Mouse (Mus musculus) midbrain, embryonic 12.5 days (tissue): ENCODE measurements around the gene Mtus2. TPM values are rescaled to one million over a fixed set of nuclear protein-coding genes. Genes with fewer than 3 reads are reported as not detected.

Source experiments
- ATAC-seq: fragments of 200-750 bp; cut with Nextera tagmentation; 2 replicates; pipeline ENCODE4 v1.8.0; 2017; ENCODE audit warnings: low read depth, moderate TSS enrichment, moderate library complexity; ENCODE audit not compliant: low FRiP score
- H3K27ac ChIP-seq: fragments of 300-500 bp; sonication (generic); replicated peaks from 2 replicates; pipeline ENCODE4 v1.5.1; 2016; ENCODE audit warnings: mild to moderate bottlenecking
- H3K27me3 ChIP-seq: fragments of 300-500 bp; sonication (generic); 2 replicates; pipeline ENCODE4 v1.6.1; 2016; ENCODE audit warnings: mild to moderate bottlenecking
- H3K36me3 ChIP-seq: fragments of 300-500 bp; sonication (generic); 2 replicates; pipeline ENCODE4 v1.6.1; 2016
- H3K4me1 ChIP-seq: fragments of 300-500 bp; sonication (generic); 2 replicates; pipeline ENCODE4 v1.6.1; 2016
- H3K4me2 ChIP-seq: fragments of 300-500 bp; sonication (generic); replicated peaks from 2 replicates; pipeline ENCODE4 v1.6.1; 2016; ENCODE audit warnings: mild to moderate bottlenecking, moderate library complexity
- H3K4me3 ChIP-seq: fragments of 300-500 bp; sonication (generic); 2 replicates; pipeline ENCODE4 v1.5.1; 2016; ENCODE audit warnings: mild to moderate bottlenecking
- H3K9ac ChIP-seq: fragments of 300-500 bp; sonication (generic); replicated peaks from 2 replicates; pipeline ENCODE4 v1.6.1; 2016; ENCODE audit warnings: mild to moderate bottlenecking, moderate library complexity
- H3K9me3 ChIP-seq: fragments of 300-500 bp; sonication (generic); 2 replicates; pipeline ENCODE4 v1.6.1; 2016; ENCODE audit warnings: mild to moderate bottlenecking
- WGBS: fragments of 180-500 bp; shearing (Covaris S2); methylation state at CpG from one replicate; pipeline ENCODE4 v1.1.7; 2016; 5-methylcytosine and 5-hydroxymethylcytosine counted together
- polyA plus RNA-seq: library from polyadenylated mRNA; unstranded; fragments of >200 nt; fragmentation: Nextera tagmentation; extraction: Ambion mirVana; gene quantifications from 2 replicates; pipeline ENCODE4 v1.2.1, GENCODE M21; 2016

Mtus2 gene
- polyA plus RNA-seq, 1 experiment from 2014 or later = 25.4 TPM

GRCm38 (mm10) chr5:148057433-148057832 is 100.3 kb downstream of the Mtus2 start:
- H3K36me3 ChIP-seq = no peaks in the 10 kb centered on the region
- no peak overlapping the region for H3K27ac ChIP-seq
- 0 out of 2 replicates have a peak, but pooled peaks cover 3% of the 10 kb centered on the region for H3K9me3 ChIP-seq
- no peaks in the 10 kb centered on the region for H3K4me1 ChIP-seq
- WGBS = 86% methylated on average over 3 of the region's 3 CpGs
- no peak overlapping the region for H3K4me3 ChIP-seq
- H3K4me2 ChIP-seq = no peak overlapping the region
- H3K9ac ChIP-seq = no peak overlapping the region
- no peak for ATAC-seq
- no peaks in the 10 kb centered on the region for H3K27me3 ChIP-seq

- Histone ChIP-seq H3K4me1 (no peaks in the 10 kb centered on the region), H3K36me3 (no peaks in the 10 kb centered on the region), H3K27me3 (no peaks in the 10 kb centered on the region), H3K4me3 (no peak overlapping the region), H3K27ac (no peak overlapping the region), H3K9me3 (0 out of 2 replicates have a peak, but pooled peaks cover 3% of the 10 kb centered on the region), H3K4me2 (no peak overlapping the region), H3K9ac (no peak overlapping the region)
- 70% methylated on average over 3 of the region's 3 CpGs for WGBS
- ATAC-seq = no peak
Measured at GRCm38 (mm10) chr5:148059339-148059738, 102.2 kb downstream of the Mtus2 start.

GRCm38 (mm10) chr5:148061869-148062268 is 104.7 kb downstream of the Mtus2 start:
- WGBS = 88% methylated on average over 4 of the region's 4 CpGs
- no peaks in the 10 kb centered on the region for H3K27me3 ChIP-seq
- no peak overlapping the region for H3K9ac ChIP-seq
- H3K9me3 ChIP-seq = 0 out of 2 replicates have a peak, but pooled peaks cover 3% of the 10 kb centered on the region
- no peaks in the 10 kb centered on the region for H3K36me3 ChIP-seq
- no peak overlapping the region for H3K27ac ChIP-seq
- no peak for ATAC-seq
- H3K4me3 ChIP-seq = no peak overlapping the region
- no peak overlapping the region for H3K4me2 ChIP-seq
- no peaks in the 10 kb centered on the region for H3K4me1 ChIP-seq

GRCm38 (mm10) chr5:148063745-148064144 is 106.6 kb downstream of the Mtus2 start:
- ATAC-seq = no peak
- H3K27ac ChIP-seq = no peak overlapping the region
- no peaks in the 10 kb centered on the region for H3K4me1 ChIP-seq
- 79% methylated on average over 3 of the region's 3 CpGs for WGBS
- no peak overlapping the region for H3K4me2 ChIP-seq
- no peak overlapping the region for H3K9ac ChIP-seq
- H3K36me3 ChIP-seq = no peaks in the 10 kb centered on the region
- no peaks in the 10 kb centered on the region for H3K27me3 ChIP-seq
- no peak overlapping the region for H3K4me3 ChIP-seq
- 0 out of 2 replicates have a peak, but pooled peaks cover 3% of the 10 kb centered on the region for H3K9me3 ChIP-seq

- 81% methylated on average over 5 of the region's 5 CpGs for WGBS
Measured at GRCm38 (mm10) chr5:148065251-148065650, 108.1 kb downstream of the Mtus2 start.

GRCm38 (mm10) chr5:148069909-148070308 is 112.8 kb downstream of the Mtus2 start:
- no peak overlapping the region for H3K4me2 ChIP-seq
- no peaks in the 10 kb centered on the region for H3K9me3 ChIP-seq
- 12% methylated on average over 4 of the region's 4 CpGs for WGBS
- no peaks in the 10 kb centered on the region; the same call in 1 of the 2 replicates for H3K27me3 ChIP-seq
- no peak for ATAC-seq
- H3K4me1 ChIP-seq = no peaks in the 10 kb centered on the region
- no peaks in the 10 kb centered on the region for H3K36me3 ChIP-seq
- no peak overlapping the region for H3K4me3 ChIP-seq
- no peak overlapping the region for H3K27ac ChIP-seq
- no peak overlapping the region for H3K9ac ChIP-seq

More at GRCm38 (mm10) chr5:148065251-148065650, 108.1 kb downstream of the Mtus2 start:
- H3K36me3 ChIP-seq = no peaks in the 10 kb centered on the region
- ATAC-seq = no peak
- no peak overlapping the region for H3K4me3 ChIP-seq
- no peaks in the 10 kb centered on the region for H3K4me1 ChIP-seq
- no peaks in the 10 kb centered on the region for H3K9me3 ChIP-seq
- no peak overlapping the region for H3K27ac ChIP-seq
- H3K27me3 ChIP-seq = no peaks in the 10 kb centered on the region; the same call in 1 of the 2 replicates
- no peak overlapping the region for H3K9ac ChIP-seq
- H3K4me2 ChIP-seq = no peak overlapping the region

GRCm38 (mm10) chr5:148071800-148072199 is 114.7 kb downstream of the Mtus2 start:
- H3K27me3 ChIP-seq = no peaks in the 10 kb centered on the region; the same call in 1 of the 2 replicates
- H3K4me3 ChIP-seq = no peak overlapping the region
- no peaks in the 10 kb centered on the region for H3K9me3 ChIP-seq
- no peak overlapping the region for H3K9ac ChIP-seq
- no peaks in the 10 kb centered on the region for H3K36me3 ChIP-seq
- H3K27ac ChIP-seq = no peak overlapping the region
- ATAC-seq = no peak
- H3K4me1 ChIP-seq = no peaks in the 10 kb centered on the region
- no peak overlapping the region for H3K4me2 ChIP-seq
- WGBS = 10% methylated on average over 9 of the region's 9 CpGs

GRCm38 (mm10) chr5:148073461-148073860 is 116.3 kb downstream of the Mtus2 start:
- Histone ChIP-seq H3K4me2 (no peak overlapping the region), H3K9ac (no peak overlapping the region), H3K27ac (no peak overlapping the region), H3K36me3 (no peaks in the 10 kb centered on the region), H3K9me3 (no peaks in the 10 kb centered on the region), H3K27me3 (no peaks in the 10 kb centered on the region; the same call in 1 of the 2 replicates), H3K4me3 (no peak overlapping the region), H3K4me1 (no peaks in the 10 kb centered on the region)
- ATAC-seq = no peak
- WGBS = 89% methylated on average over 5 of the region's 5 CpGs

GRCm38 (mm10) chr5:148079732-148080131 is 122.6 kb downstream of the Mtus2 start:
- H3K4me3 ChIP-seq = no peak overlapping the region
- no peak overlapping the region for H3K4me2 ChIP-seq
- H3K27ac ChIP-seq = no peak overlapping the region
- WGBS = 89% methylated on average over 3 of the region's 3 CpGs
- H3K9ac ChIP-seq = no peak overlapping the region
- no peaks in the 10 kb centered on the region for H3K36me3 ChIP-seq
- no peaks in the 10 kb centered on the region for H3K27me3 ChIP-seq
- no peak for ATAC-seq
- H3K4me1 ChIP-seq = no peaks in the 10 kb centered on the region
- H3K9me3 ChIP-seq = peaks cover 4% of the 10 kb centered on the region; the same call in 1 of the 2 replicates

GRCm38 (mm10) chr5:148083541-148083940 is 126.4 kb downstream of the Mtus2 start:
- WGBS = 100% methylated on average over 1 of the region's 1 CpGs
- ATAC-seq = no peak
- no peaks in the 10 kb centered on the region for H3K36me3 ChIP-seq
- H3K4me2 ChIP-seq = no peak overlapping the region
- H3K27ac ChIP-seq = no peak overlapping the region
- peaks cover 4% of the 10 kb centered on the region; the same call in 1 of the 2 replicates for H3K9me3 ChIP-seq
- H3K4me1 ChIP-seq = no peaks in the 10 kb centered on the region
- no peak overlapping the region for H3K4me3 ChIP-seq
- no peak overlapping the region for H3K9ac ChIP-seq
- H3K27me3 ChIP-seq = no peaks in the 10 kb centered on the region

- no peak overlapping the region for H3K9ac ChIP-seq
- H3K9me3 ChIP-seq = peaks cover 2% of the 10 kb centered on the region; the same call in 1 of the 2 replicates
- H3K27ac ChIP-seq = no peak overlapping the region
- no peak for ATAC-seq
- 92% methylated on average over 5 of the region's 5 CpGs for WGBS
- H3K4me1 ChIP-seq = no peaks in the 10 kb centered on the region
- H3K4me2 ChIP-seq = no peak overlapping the region
- H3K4me3 ChIP-seq = no peak overlapping the region
- no peaks in the 10 kb centered on the region for H3K27me3 ChIP-seq
- H3K36me3 ChIP-seq = no peaks in the 10 kb centered on the region
Measured at GRCm38 (mm10) chr5:148084766-148085165, 127.6 kb downstream of the Mtus2 start.

GRCm38 (mm10) chr5:148087796-148088195 is 130.7 kb downstream of the Mtus2 start:
- H3K36me3 ChIP-seq = no peaks in the 10 kb centered on the region
- no peaks in the 10 kb centered on the region for H3K27me3 ChIP-seq
- no peak for ATAC-seq
- no peaks in the 10 kb centered on the region for H3K9me3 ChIP-seq
- H3K4me2 ChIP-seq = no peak overlapping the region
- no peaks in the 10 kb centered on the region for H3K4me1 ChIP-seq
- WGBS = 75% methylated on average over 3 of the region's 3 CpGs
- H3K9ac ChIP-seq = no peak overlapping the region
- H3K27ac ChIP-seq = no peak overlapping the region
- H3K4me3 ChIP-seq = no peak overlapping the region
